Mouse (Mus musculus): ENCODE measurements around the gene Mfsd11.
A peak's percentile ranks its signal among the peaks of the same experiment; 100 is the strongest.
"Not testable (repeated sequence)": the region's sequence is repeated elsewhere in the genome, so short reads cannot be mapped to it uniquely, and the experiment has no call there.

The Mfsd11 gene

GRCm38 (mm10) chr11:116881440-116881839 is 29.2 kb downstream of the Mfsd11 start:
- DNase-seq (ENCODE audit: low read depth in 2 of 2, low spot score in 2 of 2) = no peak

- no peak for DNase-seq (ENCODE audit: low read depth in 2 of 2, low spot score in 2 of 2)
Measured at GRCm38 (mm10) chr11:116882446-116882845, 30.2 kb downstream of the Mfsd11 start.

GRCm38 (mm10) chr11:116884061-116884460 is 31.8 kb downstream of the Mfsd11 start:
- DNase-seq (ENCODE audit: low read depth in 2 of 2, low spot score in 2 of 2) = no peak

- DNase-seq (ENCODE audit: low read depth in 2 of 2, low spot score in 2 of 2) = peak; percentile 54 to 76
Measured at GRCm38 (mm10) chr11:116885275-116886151, 33.3 kb downstream of the Mfsd11 start.

- no peak for DNase-seq (ENCODE audit: low read depth in 2 of 2, low spot score in 2 of 2)
Measured at GRCm38 (mm10) chr11:116887136-116887535, 34.9 kb downstream of the Mfsd11 start.

- no peak for DNase-seq (ENCODE audit: low read depth in 2 of 2, low spot score in 2 of 2)
Measured at GRCm38 (mm10) chr11:116893532-116894442, 41.5 kb downstream of the Mfsd11 start.

- DNase-seq (ENCODE audit: low read depth in 2 of 2, low spot score in 2 of 2) = no peak
Measured at GRCm38 (mm10) chr11:116895402-116895801, 43.2 kb downstream of the Mfsd11 start.

GRCm38 (mm10) chr11:116899247-116899646 is 47.0 kb downstream of the Mfsd11 start:
- DNase-seq (ENCODE audit: low read depth in 2 of 2, low spot score in 2 of 2) = no peak

- DNase-seq (ENCODE audit: low read depth in 2 of 2, low spot score in 2 of 2) = not testable (repeated sequence)
Measured at GRCm38 (mm10) chr11:116902588-116902987, 50.3 kb downstream of the Mfsd11 start.

- DNase-seq (ENCODE audit: low read depth in 2 of 2, low spot score in 2 of 2) = no peak
Measured at GRCm38 (mm10) chr11:116905741-116906456, 53.7 kb downstream of the Mfsd11 start.

GRCm38 (mm10) chr11:116913573-116913972 is 61.3 kb downstream of the Mfsd11 start:
- no peak for DNase-seq (ENCODE audit: low read depth in 2 of 2, low spot score in 2 of 2)

- no peak for DNase-seq (ENCODE audit: low read depth in 2 of 2, low spot score in 2 of 2)
Measured at GRCm38 (mm10) chr11:116914267-116914885, 62.1 kb downstream of the Mfsd11 start.

- no peak for DNase-seq (ENCODE audit: low read depth in 2 of 2, low spot score in 2 of 2)
Measured at GRCm38 (mm10) chr11:116915241-116915640, 63.0 kb downstream of the Mfsd11 start.

GRCm38 (mm10) chr11:116917361-116917760 is 65.1 kb downstream of the Mfsd11 start:
- DNase-seq (ENCODE audit: low read depth in 2 of 2, low spot score in 2 of 2) = no peak

- DNase-seq (ENCODE audit: low read depth in 2 of 2, low spot score in 2 of 2) = peak; percentile 62 to 71
Measured at GRCm38 (mm10) chr11:116918323-116919185, 66.3 kb downstream of the Mfsd11 start, which contains the start of gene Mgat5b. Mgat5b (plus strand) TSS chr11:116918863.

GRCm38 (mm10) chr11:116919186-116920020 is 67.2 kb downstream of the Mfsd11 start:
- DNase-seq (ENCODE audit: low read depth in 2 of 2, low spot score in 2 of 2) = no peak

- no peak for DNase-seq (ENCODE audit: low read depth in 2 of 2, low spot score in 2 of 2)
Measured at GRCm38 (mm10) chr11:116920746-116921145, 68.5 kb downstream of the Mfsd11 start.

- DNase-seq (ENCODE audit: low read depth in 2 of 2, low spot score in 2 of 2) = no peak
Measured at GRCm38 (mm10) chr11:116922058-116922457, 69.8 kb downstream of the Mfsd11 start.
